Mouse (Mus musculus) yolk sac, embryonic 10.5 days (tissue): ENCODE results near the gene Stk38l.

Source experiments
- DNase-seq: peaks from one replicate; pipeline ENCODE4 v3.0.0-alpha.2; 2017; ENCODE audit warnings: low spot score

Gene Stk38l

GRCm38 (mm10) chr6:146724581-146725383, at the start of gene Stk38l:
Gene Stk38l, plus strand, starts transcription at chr6:146724995.
- peak; percentile 93 for DNase-seq

- DNase-seq, result no peak
These were observed 47.9 kb upstream of the Stk38l start for GRCm38 (mm10) chr6:146676904-146677303.

GRCm38 (mm10) chr6:146678136-146679070, 46.4 kb upstream of the Stk38l start:
- DNase-seq, result peak; percentile 28

GRCm38 (mm10) chr6:146683881-146684280, 40.9 kb upstream of the Stk38l start:
- no peak for DNase-seq

- DNase-seq, result no peak
These were observed 39.0 kb upstream of the Stk38l start for GRCm38 (mm10) chr6:146685781-146686308.

- no peak for DNase-seq
These were observed 38.2 kb upstream of the Stk38l start for GRCm38 (mm10) chr6:146686463-146687196.

GRCm38 (mm10) chr6:146688010-146688409, 36.8 kb upstream of the Stk38l start:
- no peak for DNase-seq

GRCm38 (mm10) chr6:146688861-146689260, 35.9 kb upstream of the Stk38l start:
- DNase-seq, result no peak

GRCm38 (mm10) chr6:146697767-146698166, 27.0 kb upstream of the Stk38l start:
- DNase-seq, result no peak

GRCm38 (mm10) chr6:146698376-146698775, 26.4 kb upstream of the Stk38l start:
- DNase-seq, result no peak

- DNase-seq, result no peak
These were observed 24.3 kb upstream of the Stk38l start for GRCm38 (mm10) chr6:146700461-146700860.

GRCm38 (mm10) chr6:146702126-146702881, 22.5 kb upstream of the Stk38l start:
- no peak for DNase-seq

GRCm38 (mm10) chr6:146703351-146703750, 21.4 kb upstream of the Stk38l start:
- no peak for DNase-seq

GRCm38 (mm10) chr6:146705631-146706030, 19.2 kb upstream of the Stk38l start:
- no peak for DNase-seq

GRCm38 (mm10) chr6:146719606-146720005, 5.2 kb upstream of the Stk38l start:
- no peak for DNase-seq

GRCm38 (mm10) chr6:146723805-146724204, 990 bp upstream of the Stk38l start:
- no peak for DNase-seq

- DNase-seq, result no peak
These were observed 593 bp downstream of the Stk38l start for GRCm38 (mm10) chr6:146725384-146725791.

- DNase-seq, result no peak
These were observed 6.2 kb downstream of the Stk38l start for GRCm38 (mm10) chr6:146731031-146731430.

- no peak for DNase-seq
These were observed 6.9 kb downstream of the Stk38l start for GRCm38 (mm10) chr6:146731692-146732091.

GRCm38 (mm10) chr6:146732232-146732631, 7.4 kb downstream of the Stk38l start:
- DNase-seq, result no peak

GRCm38 (mm10) chr6:146732676-146733075, 7.9 kb downstream of the Stk38l start:
- DNase-seq, result no peak
